Mouse (Mus musculus): ENCODE results near the gene Col18a1. TPM values are rescaled to one million over a fixed set of nuclear protein-coding genes. Genes with fewer than 3 reads are reported as not detected.

Gene Col18a1
- 1 to 10 TPM; 4.1 to 4.6 (median 4.1) TPM for total RNA-seq (2022)

DNA sequence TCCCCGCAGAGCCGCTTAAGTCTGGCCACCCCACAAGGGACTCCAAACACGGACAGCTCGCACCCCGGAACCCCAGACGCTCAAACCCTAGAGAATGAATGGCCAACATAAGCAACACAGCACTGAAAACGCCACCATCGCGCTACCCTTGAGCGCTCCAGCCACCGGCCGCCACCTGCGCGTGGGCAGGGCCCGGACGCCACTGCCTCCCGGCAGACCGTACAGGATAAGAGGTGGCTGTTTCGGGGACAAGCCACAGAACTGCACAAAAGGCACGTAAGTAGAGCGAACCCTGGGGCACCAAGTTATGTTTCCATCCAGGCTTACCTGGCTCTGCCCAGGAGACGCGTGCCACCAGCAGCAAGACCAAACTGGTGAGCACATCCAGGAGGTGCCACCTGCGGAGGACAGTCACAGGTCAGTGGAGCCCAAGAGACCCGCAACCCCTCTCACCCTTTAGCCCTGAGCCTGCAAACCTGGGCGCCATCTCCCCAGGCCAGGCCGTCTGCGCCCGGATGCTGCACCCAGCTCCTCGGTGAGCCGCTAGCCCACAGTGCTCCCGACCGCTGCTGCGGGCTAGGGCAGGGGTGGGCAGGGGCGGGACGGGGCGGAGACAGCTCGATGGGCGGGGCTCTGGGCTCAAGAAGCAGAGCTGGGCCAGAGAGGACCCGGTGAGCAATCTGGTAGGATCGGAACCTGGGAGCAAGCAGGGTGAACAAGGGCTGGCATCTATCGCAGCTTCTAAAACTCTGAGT, at the start of gene Col18a1:
Col18a1 (minus strand) TSS at position 586 of the 755 bp plus-strand sequence.
- DNase-seq (ENCODE audit: low spot score in 2 of 2): no peak

DNA sequence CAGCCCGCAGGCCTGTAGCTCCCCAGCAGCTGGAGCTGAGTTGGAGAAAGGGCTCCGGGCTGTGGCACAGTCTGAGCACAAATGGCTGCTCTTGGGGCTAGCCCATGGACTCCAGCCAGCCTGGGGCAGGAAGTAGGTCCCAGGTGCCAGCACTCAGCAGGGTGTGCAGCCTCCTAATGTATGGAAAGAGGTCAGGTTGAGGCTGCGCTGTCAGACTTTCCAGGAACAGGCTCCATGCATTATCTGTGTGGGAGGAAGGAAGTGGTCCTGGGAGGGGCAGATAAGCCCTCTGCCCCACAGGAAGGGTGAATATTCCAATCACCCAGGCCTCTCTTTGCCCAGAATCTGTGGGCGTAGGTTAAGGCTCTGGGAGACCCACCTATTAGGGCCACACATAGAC, 49.3 kb upstream of the Col18a1 start:
- DNase-seq (ENCODE audit: low spot score in 2 of 2): no peak

DNA sequence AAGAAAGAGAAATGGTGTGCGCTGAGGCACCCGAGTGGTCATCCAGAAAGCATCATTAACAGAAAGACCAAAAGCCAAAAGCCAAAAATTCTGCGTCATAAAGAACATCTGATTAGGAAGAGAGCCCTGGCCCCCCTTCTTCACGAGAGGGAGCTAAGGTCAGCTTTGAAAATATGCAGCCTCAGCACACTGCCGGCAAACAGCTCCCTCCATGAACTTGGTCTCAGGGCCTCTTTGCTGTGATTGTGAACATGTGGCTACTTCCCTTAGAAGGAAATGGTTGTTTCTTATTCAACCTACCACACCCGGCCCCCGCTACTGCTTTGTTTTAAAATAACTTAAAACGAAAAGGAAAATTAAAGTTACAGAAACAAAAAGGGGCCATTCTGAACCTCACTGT, 48.2 kb upstream of the Col18a1 start:
- DNase-seq (ENCODE audit: low spot score in 2 of 2): no peak

DNA sequence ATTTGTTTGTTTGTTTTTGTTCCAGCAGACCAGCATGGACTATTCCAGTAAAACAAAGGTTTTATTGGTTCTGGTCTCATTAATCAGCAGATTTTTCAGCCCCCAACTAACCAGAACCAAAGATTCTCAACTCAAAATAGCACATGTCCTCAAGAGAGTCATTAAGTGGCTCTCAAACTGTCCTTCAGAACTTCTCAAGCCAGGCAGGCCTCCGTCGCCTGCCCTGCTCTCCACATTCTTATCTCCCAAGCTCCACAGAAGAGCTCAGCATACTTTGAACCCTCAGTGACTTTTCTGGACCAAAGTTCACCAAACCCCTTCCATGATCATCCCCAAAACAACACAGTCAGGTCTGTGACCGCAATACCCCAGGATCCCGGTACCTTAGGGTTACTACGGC, 47.1 kb upstream of the Col18a1 start:
- no peak for DNase-seq (ENCODE audit: low spot score in 2 of 2)

DNA sequence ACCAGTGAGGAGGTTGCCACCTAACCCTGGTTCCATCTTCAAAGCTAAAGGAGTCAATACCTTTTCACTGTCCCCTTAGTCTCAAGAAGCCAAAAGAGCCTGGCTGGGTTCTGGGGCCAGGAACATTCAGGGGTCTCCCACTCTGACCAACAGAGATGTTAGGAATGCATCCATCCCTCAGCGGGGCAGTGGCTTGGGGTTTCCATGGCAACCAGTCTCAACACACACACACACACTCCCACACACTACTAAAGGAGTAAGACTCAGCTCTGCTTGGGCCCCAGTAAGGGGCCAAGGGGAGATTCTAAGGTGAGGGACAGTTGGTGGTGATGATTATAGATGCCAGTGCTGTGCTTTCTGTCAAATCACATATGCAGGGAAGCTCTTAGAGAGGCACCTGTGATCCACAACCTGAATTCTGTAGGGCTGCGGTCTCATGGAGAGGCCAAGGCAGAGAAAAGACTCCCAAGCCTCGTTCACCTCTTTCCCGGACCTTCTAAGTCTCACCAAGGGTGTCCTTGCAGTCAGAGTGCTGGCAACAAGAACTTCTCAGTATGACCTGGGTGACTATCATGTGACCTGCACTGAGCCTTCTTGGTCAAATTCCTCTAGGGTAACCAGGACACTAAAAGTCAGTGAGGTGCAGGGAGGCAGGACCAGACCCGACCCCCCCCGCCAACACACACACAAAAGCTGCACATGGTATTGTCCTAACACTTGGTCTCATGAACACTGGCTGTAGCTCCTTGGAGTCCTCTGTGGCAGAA, 46.2 kb upstream of the Col18a1 start:
- DNase-seq (ENCODE audit: low spot score in 2 of 2): no peak

DNA sequence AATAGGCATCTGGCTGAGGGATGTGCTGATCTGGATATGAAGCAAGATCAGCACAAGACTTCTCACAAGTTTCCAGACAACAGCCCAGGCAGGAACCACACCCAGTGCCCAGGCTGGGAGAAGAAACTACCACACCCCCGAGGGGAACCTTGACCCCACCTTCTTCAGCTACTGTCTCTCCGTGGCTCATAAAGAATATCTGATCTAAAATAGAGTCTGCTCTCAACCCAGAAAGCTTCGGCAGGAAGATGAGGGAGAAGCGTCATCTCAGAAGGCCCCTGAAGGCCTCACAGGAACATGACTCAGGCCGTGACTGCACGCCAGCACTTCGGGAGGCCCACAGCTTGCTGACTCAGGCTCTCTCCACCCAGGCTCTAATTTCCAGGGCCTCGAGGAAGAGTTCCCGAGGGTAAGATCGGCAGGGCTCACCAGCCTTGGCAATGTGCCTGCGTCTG, 44.8 kb upstream of the Col18a1 start:
- peak; percentile 7 to 44 for DNase-seq (ENCODE audit: low spot score in 2 of 2)

DNA sequence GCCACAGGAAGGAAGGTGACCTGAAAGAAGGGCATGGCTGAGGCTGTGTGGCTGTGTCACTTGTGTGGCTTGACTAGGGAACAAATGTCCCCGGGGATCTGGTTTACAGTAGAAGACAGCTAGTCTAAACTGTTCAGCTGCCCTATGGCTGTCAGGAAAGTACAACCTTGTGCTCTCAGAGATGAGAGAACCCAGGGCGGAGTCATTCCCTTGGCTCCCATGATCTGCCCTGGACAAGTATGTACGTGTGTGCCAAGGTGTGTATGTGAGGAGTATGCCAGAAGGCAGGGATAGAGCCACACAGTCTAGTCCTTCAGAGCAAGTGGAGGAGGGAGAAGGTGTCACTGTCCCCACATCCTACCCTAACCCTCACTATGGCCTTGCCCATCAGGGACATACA, 44.3 kb upstream of the Col18a1 start:
- no peak for DNase-seq (ENCODE audit: low spot score in 2 of 2)

DNA sequence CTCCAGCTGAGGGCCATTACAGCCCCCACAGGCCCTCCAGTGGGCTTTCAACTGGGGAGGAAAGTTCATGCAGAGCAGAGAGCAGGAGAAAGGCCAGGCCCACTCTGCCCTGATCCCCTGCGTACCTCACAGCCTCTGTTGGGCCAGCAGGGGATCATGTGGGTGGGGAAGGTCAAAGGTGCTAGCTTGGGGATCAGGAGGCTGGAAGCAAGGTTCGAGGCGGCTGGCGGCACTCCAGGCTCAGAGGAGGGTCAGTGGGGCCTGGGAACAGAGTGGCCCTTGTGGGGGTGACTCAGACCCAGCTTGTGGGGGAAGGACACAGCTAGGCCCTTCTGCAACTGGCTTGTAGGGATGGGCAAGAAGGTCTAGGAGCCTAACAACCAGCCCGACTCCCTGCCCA, 42.9 kb upstream of the Col18a1 start:
- DNase-seq (ENCODE audit: low spot score in 2 of 2): no peak

DNA sequence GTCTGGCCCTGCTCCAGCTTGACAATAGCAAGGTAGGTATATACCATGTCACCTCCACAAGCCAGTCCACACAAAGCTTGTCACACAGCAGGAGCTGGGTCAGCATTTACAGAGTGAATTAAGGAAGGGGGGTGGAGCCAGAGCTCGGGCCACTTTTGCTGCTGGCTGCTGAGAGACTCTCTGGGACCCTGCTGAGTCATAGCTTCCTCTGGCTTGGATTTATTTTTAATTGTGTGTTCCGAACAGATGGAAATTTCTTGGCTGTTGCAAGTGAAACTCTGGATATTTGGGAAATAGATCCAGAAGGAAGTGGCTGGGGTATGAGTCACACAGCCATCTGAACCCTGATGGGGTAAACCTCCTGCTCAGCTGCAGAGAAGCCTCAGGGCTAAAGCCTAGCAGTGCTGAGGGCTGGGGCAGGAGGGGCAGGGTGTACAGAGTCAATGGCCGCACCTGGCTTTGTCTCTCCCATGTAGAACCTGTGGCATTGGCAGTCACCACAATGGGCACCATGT, 40.3 kb upstream of the Col18a1 start:
- DNase-seq (ENCODE audit: low spot score in 2 of 2): peak; percentile 25 to 77

DNA sequence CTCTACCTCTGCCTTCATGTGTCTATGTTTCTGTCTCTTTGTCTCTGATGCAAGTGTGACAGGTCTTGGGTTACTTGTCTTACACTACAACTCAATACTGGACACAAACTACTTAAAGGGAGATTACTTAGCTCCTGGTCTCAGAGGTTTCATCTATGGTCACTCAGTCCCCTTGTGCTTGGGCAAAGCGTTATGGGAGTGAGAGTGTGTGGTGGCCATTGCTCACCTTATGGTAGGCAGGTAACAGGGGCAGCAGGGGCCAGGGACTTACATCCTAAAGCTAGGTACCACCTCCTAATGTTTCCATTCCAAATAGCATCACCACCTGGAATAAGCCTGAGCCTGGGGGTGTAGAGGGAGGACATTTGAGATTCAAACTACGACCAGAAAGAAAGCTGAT, 39.8 kb upstream of the Col18a1 start:
- DNase-seq (ENCODE audit: low spot score in 2 of 2): no peak

DNA sequence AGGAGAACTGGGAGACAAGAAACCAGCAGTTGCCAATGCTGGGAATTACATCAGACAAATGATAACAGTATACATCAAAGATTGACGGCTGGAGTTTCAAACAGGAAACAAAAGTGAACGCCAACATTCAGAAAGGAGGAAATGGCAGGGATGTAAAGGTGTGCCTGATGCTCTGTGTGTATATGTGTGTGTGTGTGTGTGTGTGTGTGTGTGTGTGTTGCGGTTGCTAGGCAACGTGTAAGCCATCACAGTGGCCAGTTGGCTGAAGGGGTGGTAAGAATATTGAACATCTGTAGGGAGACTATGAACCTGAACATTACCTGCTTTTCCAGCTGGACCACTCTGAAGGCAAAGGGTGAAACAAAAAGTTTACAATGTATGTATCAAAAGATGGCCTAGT, 37.6 kb upstream of the Col18a1 start:
- no peak for DNase-seq (ENCODE audit: low spot score in 2 of 2)

DNA sequence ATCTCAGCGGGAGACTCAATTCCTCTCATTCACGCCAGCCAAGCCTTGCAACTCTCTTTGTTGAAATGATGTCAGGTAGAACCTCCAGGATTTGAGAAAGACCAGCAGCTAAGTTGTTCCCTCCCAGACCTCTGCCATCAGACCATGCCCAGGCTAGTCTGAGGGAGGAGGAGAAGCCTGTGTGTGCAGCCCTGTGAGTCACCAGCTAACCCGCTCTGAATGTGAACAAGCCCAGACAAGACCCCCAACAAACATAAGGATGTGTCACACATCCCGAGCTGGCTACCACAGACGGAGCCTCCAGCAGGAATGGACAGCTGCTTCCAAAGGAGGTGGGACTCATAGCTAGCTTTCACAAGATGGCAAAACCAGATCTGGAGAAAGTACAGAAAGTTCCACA, 35.6 kb upstream of the Col18a1 start:
- DNase-seq (ENCODE audit: low spot score in 2 of 2): no peak

DNA sequence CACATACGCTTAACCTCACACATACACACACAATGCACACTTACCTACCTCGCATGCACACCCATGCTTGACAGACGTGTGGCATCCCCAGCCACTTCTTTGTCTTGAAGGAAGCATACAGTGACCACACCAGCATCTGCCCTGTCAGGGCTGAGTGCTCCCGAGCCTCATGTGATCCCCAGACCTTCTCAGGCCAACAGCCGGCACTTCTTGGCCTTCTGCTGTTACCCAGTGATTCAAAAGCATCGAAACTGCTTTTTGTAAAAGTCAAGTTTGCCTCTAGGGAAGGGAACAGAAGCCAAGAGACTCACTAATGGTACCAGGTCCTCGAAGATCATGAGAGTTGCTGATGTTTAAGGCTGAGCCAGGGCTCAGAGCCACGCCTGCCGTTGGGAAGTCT, 33.9 kb upstream of the Col18a1 start:
- DNase-seq (ENCODE audit: low spot score in 2 of 2): no peak

DNA sequence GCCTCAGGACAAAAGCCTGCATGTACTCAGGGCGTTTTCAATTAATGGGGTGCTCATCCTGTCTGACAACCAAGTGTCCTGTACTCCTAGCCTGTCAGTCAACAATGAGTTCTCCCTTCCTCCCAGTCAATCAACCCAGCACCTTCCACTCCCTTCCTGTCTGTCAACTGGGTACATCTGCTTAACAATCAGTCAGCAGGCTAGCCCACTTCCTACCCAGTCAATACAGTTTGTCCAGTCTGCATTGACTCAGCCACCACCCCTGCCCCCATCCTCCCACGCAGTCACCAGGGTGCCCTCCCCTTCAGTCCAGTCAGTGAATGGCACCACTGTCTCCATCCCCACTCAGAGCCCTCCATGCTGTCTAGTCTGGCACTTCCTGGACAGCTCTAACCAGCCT, 32.9 kb upstream of the Col18a1 start:
- DNase-seq (ENCODE audit: low spot score in 2 of 2): no peak

DNA sequence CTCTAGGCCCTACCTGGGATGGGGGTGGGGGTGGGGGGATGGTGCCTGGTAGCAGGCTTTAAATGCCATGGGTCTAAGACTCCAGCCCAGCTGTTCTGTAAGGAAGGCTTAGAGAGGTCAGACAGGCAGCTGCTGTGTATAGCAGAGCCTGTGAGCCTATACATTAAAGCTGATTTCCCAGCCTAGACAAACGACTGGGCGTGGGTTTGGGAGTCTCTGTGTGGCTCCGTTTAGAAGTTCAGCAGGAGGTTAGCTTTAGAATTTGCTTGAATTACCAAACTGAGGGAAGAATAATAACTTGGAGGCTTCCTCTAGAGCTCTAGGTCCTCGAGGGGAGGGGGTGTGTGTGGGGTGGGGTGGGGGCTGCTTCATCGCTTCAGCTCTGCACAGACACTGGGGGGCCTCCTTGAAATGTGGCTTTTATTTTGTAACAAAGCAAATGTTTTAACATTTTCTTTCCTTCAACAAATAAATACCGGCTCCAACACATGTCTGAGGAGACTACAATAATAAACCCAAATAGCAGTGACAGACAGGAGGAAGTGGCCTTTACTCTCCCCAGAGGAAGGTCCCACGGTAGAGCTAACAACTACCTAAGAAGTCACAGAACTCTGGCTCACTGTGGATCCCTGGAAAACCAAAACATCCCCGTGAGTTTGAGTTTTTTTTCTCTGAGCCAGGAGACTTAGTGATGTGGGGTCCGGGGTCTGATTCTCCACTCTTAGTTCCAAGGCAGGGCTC, 31.3 kb upstream of the Col18a1 start:
- DNase-seq (ENCODE audit: low spot score in 2 of 2): no peak

DNA sequence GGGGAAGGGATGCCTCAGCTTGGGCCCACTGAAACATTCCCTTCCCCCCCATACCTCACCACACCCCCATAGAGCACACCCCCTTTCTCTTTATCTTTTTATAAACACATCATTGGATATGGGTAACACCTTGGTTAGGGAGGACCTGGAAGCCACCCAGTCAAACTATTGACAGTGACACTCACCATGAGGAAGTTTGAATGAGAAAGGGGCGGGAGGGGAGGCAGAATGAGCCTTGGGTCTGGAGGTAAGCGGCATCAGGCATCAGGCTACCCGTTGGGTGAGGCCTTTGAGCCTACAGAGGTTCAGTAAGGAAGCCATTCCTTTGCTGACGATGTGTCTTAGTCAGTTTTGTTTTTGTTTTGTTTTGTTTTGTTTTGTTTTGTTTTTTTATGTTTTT, 30.3 kb upstream of the Col18a1 start:
- DNase-seq (ENCODE audit: low spot score in 2 of 2): no peak

DNA sequence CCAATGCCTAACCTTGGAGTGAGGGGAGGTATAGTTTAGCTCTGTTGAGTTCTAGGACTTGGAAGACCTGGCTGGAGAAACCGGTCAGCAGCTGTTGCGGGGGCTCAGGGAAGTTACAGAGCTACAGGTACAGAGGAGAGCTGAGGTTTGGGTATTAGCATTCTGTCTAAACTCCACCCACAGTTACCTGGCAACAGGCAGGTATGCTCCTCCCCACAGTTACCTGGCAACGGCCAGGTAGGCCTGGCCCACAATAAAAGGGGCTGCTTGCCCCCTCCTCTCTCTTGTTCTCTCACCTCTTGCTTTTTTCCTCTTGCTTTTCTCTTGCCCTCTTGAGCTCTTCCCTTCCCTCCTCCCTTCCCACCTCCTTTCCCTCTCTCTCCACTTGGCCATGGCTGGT, 29.8 kb upstream of the Col18a1 start:
- no peak for DNase-seq (ENCODE audit: low spot score in 2 of 2)

DNA sequence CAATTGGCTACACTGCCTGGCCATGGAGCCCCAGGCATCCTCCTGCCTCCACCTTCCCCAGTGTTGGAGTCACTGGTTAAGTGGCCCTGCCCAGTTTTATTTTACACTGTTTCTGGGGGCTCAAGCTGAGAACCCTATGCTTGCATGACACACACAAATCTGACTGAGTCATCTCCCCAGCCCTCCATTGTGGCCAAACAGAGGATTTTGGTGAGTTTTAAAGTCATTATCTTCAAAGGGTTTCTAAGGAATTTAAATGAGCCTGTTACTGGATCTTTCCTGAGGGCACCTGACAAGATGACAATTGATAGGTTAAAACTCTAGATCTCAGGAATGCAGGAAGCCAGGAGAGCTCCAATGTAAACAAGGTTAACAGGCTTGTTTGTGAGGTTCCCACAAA, 27.1 kb upstream of the Col18a1 start:
- no peak for DNase-seq (ENCODE audit: low spot score in 2 of 2)

DNA sequence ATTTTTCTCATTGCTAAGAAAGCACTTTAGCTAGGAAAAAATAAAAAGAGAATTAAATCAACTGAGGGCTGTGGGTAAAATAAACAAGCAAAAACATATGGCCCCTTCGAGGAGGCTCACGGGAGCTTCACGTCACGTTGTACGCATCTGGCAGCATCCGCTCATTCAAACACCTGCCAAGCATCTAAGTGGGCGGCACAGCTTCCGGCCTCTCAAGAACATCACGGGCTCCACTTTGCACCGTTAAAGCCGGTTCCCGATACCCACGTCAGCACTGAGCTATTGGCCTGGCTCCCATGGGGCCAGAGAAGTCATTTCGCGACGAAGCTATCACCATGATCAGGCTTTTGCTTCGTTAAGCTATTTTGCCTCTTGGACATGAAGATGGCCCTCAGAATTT, 26.4 kb upstream of the Col18a1 start:
- DNase-seq (ENCODE audit: low spot score in 2 of 2): no peak

DNA sequence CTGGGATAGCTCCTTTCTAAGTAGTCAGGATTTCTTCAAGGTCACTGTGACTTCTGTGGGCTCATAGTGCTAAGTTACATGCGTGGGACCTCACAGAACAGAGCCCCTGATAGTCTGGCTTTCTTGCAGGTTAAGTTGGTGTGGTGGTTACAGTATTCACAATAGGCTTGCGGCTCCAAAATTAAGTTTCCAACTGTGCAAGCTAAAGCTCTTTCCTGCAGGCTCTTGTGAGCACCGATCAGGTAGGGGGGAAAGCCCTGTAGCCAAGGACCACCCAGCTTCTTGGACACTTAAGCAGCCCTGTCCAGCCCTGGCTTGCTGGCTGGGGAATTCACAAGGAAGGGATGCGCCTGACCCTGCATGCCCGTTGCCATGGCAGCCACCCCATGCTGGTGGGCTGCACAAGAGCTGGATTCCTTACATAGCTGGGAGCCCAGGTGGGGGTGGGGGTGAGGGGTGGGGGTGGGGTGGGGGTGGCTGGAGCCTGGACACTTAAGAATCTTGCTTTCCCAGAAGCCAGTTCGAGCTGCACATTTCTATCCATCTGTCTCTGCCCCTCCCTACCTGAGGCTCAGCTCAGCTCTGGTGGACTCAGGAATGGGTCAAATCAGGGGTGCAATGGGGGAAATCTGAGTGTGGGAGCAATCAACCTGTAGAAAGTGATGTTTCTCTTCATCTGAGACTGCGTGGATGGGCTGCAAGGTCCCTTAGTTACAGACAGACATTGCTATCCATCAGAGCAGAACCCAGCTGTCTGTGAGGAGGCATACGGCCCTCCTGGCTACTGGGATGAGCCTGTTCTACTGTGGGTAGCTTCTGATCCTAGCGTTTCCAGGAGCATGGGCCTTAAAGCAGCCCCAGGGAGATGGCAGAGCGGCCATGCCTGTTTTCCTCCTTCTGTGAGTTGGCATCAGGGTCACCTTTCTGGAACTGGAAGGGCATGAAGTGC, 24.9 kb upstream of the Col18a1 start:
- no peak for DNase-seq (ENCODE audit: low spot score in 2 of 2)

DNA sequence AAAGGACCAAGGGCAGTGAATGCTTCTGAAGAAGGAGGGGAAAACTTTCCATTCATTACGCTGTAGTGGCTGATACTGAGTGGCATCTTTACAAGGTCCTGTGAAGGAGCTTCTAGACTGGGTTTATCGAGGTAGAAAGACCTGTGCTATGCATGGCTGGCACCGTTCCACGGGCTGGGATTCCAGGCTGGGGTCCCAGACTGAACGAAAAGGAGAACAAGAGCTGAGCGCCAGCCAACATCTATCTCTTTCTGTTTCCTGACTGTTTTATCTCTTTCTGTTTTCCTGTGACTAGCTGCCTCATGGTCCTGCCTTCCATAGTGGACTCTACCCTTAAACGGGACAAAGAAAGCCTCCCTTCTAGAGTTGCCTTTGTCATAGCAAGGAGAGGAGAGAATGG, 21.1 kb upstream of the Col18a1 start:
- no peak for DNase-seq (ENCODE audit: low spot score in 2 of 2)

All from left cerebral cortex, adult 8-10 months (tissue).